Mouse (Mus musculus) embryonic facial prominence, embryonic 11.5 days (tissue): ENCODE data around the gene Acad10. TPM values are rescaled to one million over a fixed set of nuclear protein-coding genes. Genes with fewer than 3 reads are reported as not detected.

Source experiments
- ATAC-seq: fragments of 200-750 bp; cut with Nextera tagmentation; replicated peaks from 2 replicates; pipeline ENCODE4 v1.8.0; 2017; ENCODE audit warnings: low read depth; ENCODE audit not compliant: insufficient number of reproducible peaks, low FRiP score, low TSS enrichment
- DNase-seq: peaks from one replicate; pipeline ENCODE4 v3.0.0-alpha.2; 2015; ENCODE audit warnings: low spot score
- H3K27ac ChIP-seq: fragments of 300-500 bp; sonication (generic); replicated peaks from 2 replicates; pipeline ENCODE4 v1.5.1; 2014; ENCODE audit warnings: mild to moderate bottlenecking, low read depth, low read length, control low read depth
- H3K27me3 ChIP-seq: fragments of 300-500 bp; sonication (generic); 2 replicates; pipeline ENCODE4 v1.6.1; 2014; ENCODE audit warnings: mild to moderate bottlenecking, low read length, moderate library complexity, mixed read lengths; ENCODE audit not compliant: control insufficient read depth, insufficient read depth
- H3K36me3 ChIP-seq: fragments of 300-500 bp; sonication (generic); replicated peaks from 2 replicates; pipeline ENCODE4 v1.6.1; 2014; ENCODE audit warnings: low read depth, mild to moderate bottlenecking, low read length, moderate library complexity, mixed read lengths; ENCODE audit not compliant: control insufficient read depth, insufficient read depth
- H3K4me1 ChIP-seq: fragments of 300-500 bp; sonication (generic); 2 replicates; pipeline ENCODE4 v1.6.1; 2014; ENCODE audit warnings: low read length, mixed read lengths; ENCODE audit not compliant: control insufficient read depth, insufficient read depth
- H3K4me2 ChIP-seq: fragments of 300-500 bp; sonication (generic); 2 replicates; pipeline ENCODE4 v1.6.1; 2014; ENCODE audit warnings: low read depth, mild to moderate bottlenecking, control low read depth, low read length, moderate library complexity
- H3K4me3 ChIP-seq: fragments of 300-500 bp; sonication (generic); 2 replicates; pipeline ENCODE4 v1.5.1; 2014; ENCODE audit warnings: low read depth, low read length, control low read depth
- H3K9ac ChIP-seq: fragments of 300-500 bp; sonication (generic); replicated peaks from 2 replicates; pipeline ENCODE4 v1.6.1; 2014; ENCODE audit warnings: mild to moderate bottlenecking, control low read depth, low read length
- H3K9me3 ChIP-seq: fragments of 300-500 bp; sonication (generic); replicated peaks from 2 replicates; pipeline ENCODE4 v1.6.1; 2016; ENCODE audit warnings: mild to moderate bottlenecking, low read length, inconsistent platforms, mixed read lengths; ENCODE audit not compliant: control insufficient read depth
- WGBS: fragments of 180-500 bp; shearing (Covaris S2); extraction: QIAGEN DNeasy Blood & Tissue Kit; methylation state at CpG from one replicate; pipeline ENCODE4 v1.1.7; 2014; 5-methylcytosine and 5-hydroxymethylcytosine counted together
- polyA plus RNA-seq: library from polyadenylated mRNA; unstranded; fragments of >200 nt; fragmentation: Nextera tagmentation; extraction: Ambion mirVana; gene quantifications from 2 replicates; pipeline ENCODE4 v1.2.1, GENCODE M21; 2014

The Acad10 gene
- polyA plus RNA-seq, 1 experiment from 2014 or later = 1.2 TPM

DNA sequence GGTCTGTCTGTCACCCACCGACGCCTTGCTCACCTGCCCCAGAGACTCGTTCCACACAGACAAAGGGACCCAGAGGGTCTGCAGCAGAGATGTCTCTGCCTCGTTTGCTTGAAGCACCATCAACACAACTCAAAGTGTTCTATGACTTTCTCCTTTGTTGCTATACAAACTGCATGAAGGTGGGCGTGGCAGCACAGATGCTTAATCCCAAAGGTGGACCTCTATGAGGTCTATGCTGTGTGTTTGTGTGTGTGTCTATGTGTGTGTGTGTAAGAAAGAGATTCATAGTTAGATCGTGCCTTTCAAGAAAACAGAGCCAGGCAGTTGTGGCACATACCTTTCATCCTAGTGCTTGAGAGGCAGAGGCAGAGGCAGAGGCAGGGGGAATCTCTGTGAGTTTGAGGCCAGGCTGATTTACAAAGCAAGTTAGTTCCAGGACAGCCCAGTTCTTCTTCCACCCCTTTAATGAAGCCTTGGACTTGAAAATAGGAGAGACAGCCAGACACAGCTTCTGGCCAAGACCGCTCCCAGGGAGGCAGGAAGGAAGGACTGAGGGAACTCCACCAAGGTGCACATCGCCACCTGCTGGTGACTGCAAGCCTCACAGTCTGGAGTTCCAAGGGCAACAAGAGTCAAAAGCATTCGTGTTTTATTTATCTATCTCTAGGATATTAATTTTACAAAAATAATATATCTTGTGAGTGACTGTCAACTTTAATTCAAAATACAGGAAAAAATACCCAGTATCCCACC, 58.6 kb downstream of the Acad10 start:
- WGBS = 32% methylated on average over 9 of the region's 9 CpGs
- Histone ChIP-seq H3K4me3 (no peak overlapping the region), H3K27ac (no peak overlapping the region), H3K27me3 (no peaks in the 10 kb centered on the region), H3K9me3 (no peaks in the 10 kb centered on the region), H3K9ac (no peak overlapping the region), H3K4me1 (no peaks in the 10 kb centered on the region), H3K36me3 (no peaks in the 10 kb centered on the region), H3K4me2 (no peak overlapping the region)
- DNase-seq = peak; percentile 91
- ATAC-seq = no peak

DNA sequence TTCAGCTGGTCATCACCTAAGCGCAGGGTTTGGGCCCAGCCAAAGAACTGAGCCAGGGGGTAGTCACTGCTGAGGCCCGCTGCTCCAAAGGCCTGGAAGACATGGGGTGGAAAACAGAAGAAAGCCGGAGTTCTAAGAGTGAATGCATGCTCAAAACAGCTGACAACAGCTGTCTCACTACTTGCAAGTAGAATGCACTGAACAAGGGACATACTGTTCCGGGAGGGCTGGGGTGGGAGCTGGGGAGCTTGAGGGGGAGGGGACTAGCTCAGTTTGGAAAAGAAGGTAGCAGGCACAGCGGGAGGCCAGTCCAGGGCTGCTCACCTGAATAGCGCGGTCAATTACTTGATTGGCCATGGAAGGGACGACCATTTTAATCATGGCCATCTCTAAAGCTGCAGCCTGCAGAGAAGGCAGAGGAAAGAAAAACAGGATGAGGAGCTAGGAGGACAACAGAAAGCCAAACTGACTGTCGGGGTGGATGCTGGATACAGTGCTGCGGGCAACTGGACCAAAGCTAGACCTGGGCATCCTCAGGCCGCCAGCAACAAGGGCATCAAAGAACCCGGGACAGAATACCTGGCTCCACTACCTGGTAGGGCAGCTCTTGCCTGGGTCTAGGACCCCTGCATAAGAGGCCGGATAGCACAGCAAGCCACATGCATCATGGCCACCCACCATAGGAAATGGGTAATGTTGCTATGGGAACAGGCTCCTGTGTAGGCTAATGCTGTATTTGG, 61.3 kb downstream of the Acad10 start:
- H3K9ac ChIP-seq = no peak overlapping the region
- WGBS = 59% methylated on average over 13 of the region's 13 CpGs
- no peak for ATAC-seq
- no peak overlapping the region for H3K27ac ChIP-seq
- DNase-seq = no peak
- H3K4me2 ChIP-seq = no peak overlapping the region
- no peak overlapping the region for H3K4me3 ChIP-seq
- no peaks in the 10 kb centered on the region for H3K4me1 ChIP-seq
- no peaks in the 10 kb centered on the region for H3K27me3 ChIP-seq
- H3K36me3 ChIP-seq = no peaks in the 10 kb centered on the region
- no peaks in the 10 kb centered on the region for H3K9me3 ChIP-seq

DNA sequence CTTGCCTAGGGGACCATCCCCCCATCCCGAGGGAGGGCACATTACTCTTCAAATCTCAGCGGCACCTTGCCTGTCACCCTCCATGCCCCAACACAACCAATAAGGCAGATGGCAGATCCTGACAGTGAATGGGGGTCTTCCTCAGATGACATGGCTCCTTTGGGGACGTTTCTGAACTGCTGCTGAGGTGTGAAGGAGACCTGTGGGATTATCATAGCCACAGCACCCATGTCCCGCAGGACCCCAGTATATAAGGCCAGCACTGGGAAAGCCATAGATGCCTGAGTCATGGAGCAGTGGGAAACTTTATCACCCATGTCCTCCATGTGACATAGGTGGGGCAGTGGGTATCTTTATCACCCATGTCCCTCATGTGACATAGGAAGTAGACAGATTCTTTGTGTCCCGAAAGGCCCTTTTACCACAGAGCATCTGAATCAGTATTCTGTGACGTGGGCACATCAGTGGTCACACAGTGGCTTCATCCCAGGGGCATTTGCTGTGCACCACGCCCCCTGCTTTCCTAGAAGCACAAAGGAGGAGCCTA, 62.2 kb downstream of the Acad10 start:
- Histone ChIP-seq H3K27ac (no peak overlapping the region), H3K27me3 (no peaks in the 10 kb centered on the region), H3K36me3 (no peaks in the 10 kb centered on the region), H3K9ac (no peak overlapping the region), H3K4me2 (no peak overlapping the region), H3K4me3 (no peak overlapping the region), H3K4me1 (no peaks in the 10 kb centered on the region), H3K9me3 (no peaks in the 10 kb centered on the region)
- ATAC-seq (no peak), DNase-seq (no peak)
- 77% methylated on average over 7 of the region's 7 CpGs for WGBS

DNA sequence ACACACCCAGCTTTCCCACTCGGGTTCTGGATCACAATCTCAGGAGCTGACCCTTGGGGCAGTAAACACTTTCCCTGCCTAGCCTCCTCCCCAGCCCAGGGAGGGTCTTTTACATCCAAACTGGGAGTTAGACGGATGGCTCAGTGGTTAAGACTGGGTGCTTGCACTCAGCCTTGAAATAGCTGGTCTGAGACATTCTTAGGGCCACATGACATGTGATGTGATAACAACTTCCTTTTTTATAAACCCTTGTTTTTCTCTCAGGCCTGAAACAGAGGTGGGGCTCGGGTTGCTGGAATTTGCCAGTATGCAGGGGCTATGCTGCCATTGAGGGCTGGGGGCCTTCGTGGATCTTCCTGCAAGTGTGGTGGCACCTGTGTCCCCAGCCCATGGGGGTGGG, 63.0 kb downstream of the Acad10 start:
- ATAC-seq (no peak), DNase-seq (no peak)
- H3K27ac ChIP-seq = no peak overlapping the region
- no peaks in the 10 kb centered on the region for H3K27me3 ChIP-seq
- H3K4me3 ChIP-seq = no peak overlapping the region
- no peaks in the 10 kb centered on the region for H3K36me3 ChIP-seq
- H3K9me3 ChIP-seq = no peaks in the 10 kb centered on the region
- no peak overlapping the region for H3K9ac ChIP-seq
- H3K4me1 ChIP-seq = no peaks in the 10 kb centered on the region
- no peak overlapping the region for H3K4me2 ChIP-seq
- WGBS = 73% methylated on average over 4 of the region's 4 CpGs

DNA sequence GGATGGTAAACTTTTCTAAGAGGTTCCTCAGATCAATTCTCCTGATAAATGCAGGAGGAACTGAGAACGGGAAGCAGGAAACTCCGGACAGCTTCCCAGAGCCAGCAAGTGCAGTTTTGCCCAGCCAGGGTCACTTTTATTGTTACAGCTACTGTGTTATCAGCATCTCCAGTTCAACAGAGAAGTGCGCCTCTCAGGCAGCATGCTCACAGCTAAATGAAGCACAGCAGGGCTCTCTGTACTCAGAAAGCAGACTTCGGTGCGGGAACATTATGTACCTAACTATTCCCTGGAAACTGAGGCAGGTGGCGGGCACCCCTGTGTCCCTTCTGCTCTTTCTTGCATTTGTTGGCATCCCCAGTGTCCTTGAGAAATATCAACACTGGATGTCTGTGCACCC, 64.1 kb downstream of the Acad10 start:
- ATAC-seq = no peak
- H3K4me3 ChIP-seq = no peak overlapping the region
- DNase-seq = no peak
- no peaks in the 10 kb centered on the region for H3K27me3 ChIP-seq
- no peak overlapping the region for H3K4me2 ChIP-seq
- H3K9me3 ChIP-seq = no peaks in the 10 kb centered on the region
- WGBS = 81% methylated on average over 6 of the region's 6 CpGs
- no peak overlapping the region for H3K27ac ChIP-seq
- H3K36me3 ChIP-seq = no peaks in the 10 kb centered on the region
- no peaks in the 10 kb centered on the region for H3K4me1 ChIP-seq
- no peak overlapping the region for H3K9ac ChIP-seq

DNA sequence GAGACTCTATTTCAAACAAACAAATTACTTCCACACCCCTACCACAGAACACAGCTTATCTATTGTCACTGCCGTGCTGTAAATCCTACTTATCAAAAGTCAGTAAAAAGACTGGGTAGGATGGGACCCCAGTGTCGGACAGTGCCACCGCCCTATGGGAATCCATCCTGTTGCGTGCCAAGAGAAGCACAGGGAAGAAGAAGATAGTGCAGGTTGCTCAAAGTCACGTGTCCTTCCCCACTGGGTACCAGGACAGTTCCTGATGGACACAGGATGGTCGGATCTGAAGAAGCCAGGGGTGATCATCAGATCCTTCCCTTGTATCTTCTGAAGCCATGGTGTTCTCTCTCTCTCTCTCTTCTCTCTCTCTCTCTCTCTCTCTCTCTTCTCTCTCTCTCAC, 64.6 kb downstream of the Acad10 start:
- H3K4me2 ChIP-seq = no peak overlapping the region
- H3K9me3 ChIP-seq = no peaks in the 10 kb centered on the region
- H3K27ac ChIP-seq = no peak overlapping the region
- DNase-seq = no peak
- H3K27me3 ChIP-seq = no peaks in the 10 kb centered on the region
- H3K36me3 ChIP-seq = no peaks in the 10 kb centered on the region
- no peak overlapping the region for H3K9ac ChIP-seq
- no peak overlapping the region for H3K4me3 ChIP-seq
- no peaks in the 10 kb centered on the region for H3K4me1 ChIP-seq
- WGBS = 83% methylated on average over 6 of the region's 6 CpGs
- ATAC-seq = no peak

DNA sequence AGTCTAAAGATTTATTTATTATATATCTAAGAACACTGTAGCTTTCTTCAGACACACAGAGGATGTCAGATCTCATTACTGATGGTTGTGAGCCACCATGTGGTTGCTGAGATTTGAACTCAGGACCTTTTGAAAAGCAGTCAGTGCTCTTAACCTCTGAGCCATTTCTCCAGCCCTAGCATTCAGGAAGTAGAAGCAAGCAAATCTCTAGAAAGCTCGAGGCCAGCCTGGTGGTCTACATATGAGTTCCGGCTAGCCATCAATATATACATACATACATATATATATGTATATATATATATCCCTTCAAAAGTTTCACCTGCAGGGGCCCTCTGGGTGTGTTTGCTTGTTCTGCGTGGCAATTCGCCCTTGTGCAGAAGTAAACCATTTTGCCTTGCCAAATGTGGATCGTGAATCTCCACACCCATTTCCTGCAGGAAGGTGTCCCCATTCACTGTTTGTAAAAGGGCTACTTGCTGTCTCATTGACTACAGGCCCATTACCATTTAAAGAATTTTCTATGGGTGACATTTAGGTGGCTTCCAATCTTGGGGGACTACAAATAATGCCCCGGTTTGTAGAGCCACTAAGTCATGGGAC, 65.5 kb downstream of the Acad10 start:
- H3K4me2 ChIP-seq = no peak overlapping the region
- DNase-seq = no peak
- no peak overlapping the region for H3K4me3 ChIP-seq
- no peaks in the 10 kb centered on the region for H3K27me3 ChIP-seq
- H3K4me1 ChIP-seq = no peaks in the 10 kb centered on the region
- 91% methylated on average over 6 of the region's 6 CpGs for WGBS
- H3K27ac ChIP-seq = no peak overlapping the region
- no peaks in the 10 kb centered on the region for H3K9me3 ChIP-seq
- H3K9ac ChIP-seq = no peak overlapping the region
- ATAC-seq = no peak
- no peaks in the 10 kb centered on the region for H3K36me3 ChIP-seq
